Mouse (Mus musculus) limb, embryonic 14.5 days (tissue): Measurements from ENCODE around the gene Lrrc55. TPM values are rescaled to one million over a fixed set of nuclear protein-coding genes. Genes with fewer than 3 reads are reported as not detected.

Experiments used
- ATAC-seq: fragments of 200-750 bp; cut with Nextera tagmentation; 2 replicates; pipeline ENCODE4 v1.8.0; 2017; ENCODE audit warnings: low read depth, moderate number of reproducible peaks, moderate TSS enrichment; ENCODE audit not compliant: low FRiP score
- DNase-seq: peaks from one replicate; pipeline ENCODE4 v3.0.0-alpha.2; 2015; ENCODE audit warnings: low spot score
- H3K27ac ChIP-seq: fragments of 300-500 bp; sonication (generic); replicated peaks from 2 replicates; pipeline ENCODE4 v1.5.1; 2014; ENCODE audit warnings: low read depth, mild to moderate bottlenecking, low read length, moderate library complexity, mixed read lengths
- H3K27me3 ChIP-seq: fragments of 300-500 bp; sonication (generic); 2 replicates; pipeline ENCODE4 v1.6.1; 2014; ENCODE audit warnings: low read length, mixed read lengths; ENCODE audit not compliant: control insufficient read depth, insufficient read depth
- H3K36me3 ChIP-seq: fragments of 300-500 bp; sonication (generic); 2 replicates; pipeline ENCODE4 v1.6.1; 2014; ENCODE audit warnings: mild to moderate bottlenecking, low read length, moderate library complexity, mixed read lengths; ENCODE audit not compliant: control insufficient read depth, insufficient read depth
- H3K4me1 ChIP-seq: fragments of 300-500 bp; sonication (generic); 2 replicates; pipeline ENCODE4 v1.6.1; 2014; ENCODE audit warnings: antibody characterized with exemption, low read length, mixed read lengths; ENCODE audit not compliant: control insufficient read depth, insufficient read depth
- H3K4me2 ChIP-seq: fragments of 300-500 bp; sonication (generic); replicated peaks from 2 replicates; pipeline ENCODE4 v1.6.1; 2014; ENCODE audit warnings: low read depth, mild to moderate bottlenecking, low read length, moderate library complexity; ENCODE audit not compliant: severe bottlenecking
- H3K4me3 ChIP-seq: fragments of 300-500 bp; sonication (generic); replicated peaks from 2 replicates; pipeline ENCODE4 v1.5.1; 2014; ENCODE audit warnings: low read length
- H3K9ac ChIP-seq: fragments of 300-500 bp; sonication (generic); 2 replicates; pipeline ENCODE4 v1.6.1; 2014; ENCODE audit warnings: mild to moderate bottlenecking, low read depth, low read length, moderate library complexity; ENCODE audit not compliant: severe bottlenecking
- H3K9me3 ChIP-seq: fragments of 300-500 bp; sonication (generic); 2 replicates; pipeline ENCODE4 v1.6.1; 2016; ENCODE audit warnings: low read length; ENCODE audit not compliant: control insufficient read depth
- POLR2A ChIP-seq: fragments of 200-500 bp; IDR thresholded peaks from 2 replicates; pipeline ENCODE4 v1.8.0; 2012; ENCODE audit warnings: inconsistent platforms, mild to moderate bottlenecking, moderate library complexity, borderline replicate concordance; ENCODE audit not compliant: insufficient read depth, insufficient read length; ENCODE audit errors: extremely low read depth
- WGBS: fragments of 180-500 bp; shearing (Covaris S2); extraction: QIAGEN DNeasy Blood & Tissue Kit; methylation state at CpG from one replicate; pipeline ENCODE4 v1.1.7; 2014; 5-methylcytosine and 5-hydroxymethylcytosine counted together
- polyA plus RNA-seq, 2 experiments: library from polyadenylated mRNA; depleted of rRNA in 1 of 2; stranded (reverse) in 1 of 2; unstranded in 1 of 2; fragments of >200 nt; fragmentation: Nextera tagmentation in 1 of 2; extraction: Ambion mirVana in 1 of 2; gene quantifications; 2 replicates each; pipeline versions ENCODE4 v1.2.1 to v1.2.3; 2012 to 2014

Gene Lrrc55
- polyA plus RNA-seq, 2 experiments = 1.0 to 1.3 TPM

DNA sequence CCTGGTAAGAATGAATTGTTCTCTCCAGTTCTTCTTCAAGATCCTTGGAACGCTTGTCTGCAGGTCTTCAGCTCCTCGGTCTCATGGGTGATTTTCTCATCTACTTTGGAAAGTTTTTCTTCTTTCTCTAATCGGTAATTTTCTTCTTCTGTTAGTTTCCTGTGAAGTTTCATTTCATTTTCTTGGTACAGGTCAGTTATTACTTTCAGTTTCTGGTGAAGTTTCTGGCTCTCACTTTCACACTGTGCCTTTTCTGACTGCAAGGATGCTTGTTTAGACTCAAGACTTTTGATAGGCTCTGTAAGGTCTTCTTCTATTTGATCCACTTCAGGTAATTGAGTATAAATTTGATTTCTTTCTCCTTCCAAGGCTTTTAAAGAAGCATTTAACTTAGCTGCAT, 39.6 kb downstream of the Lrrc55 start:
- no peaks in the 10 kb centered on the region for H3K36me3 ChIP-seq
- no peak overlapping the region for H3K4me2 ChIP-seq
- H3K4me1 ChIP-seq = no peaks in the 10 kb centered on the region
- ATAC-seq (no peak), DNase-seq (no peak)
- H3K9me3 ChIP-seq = no peaks in the 10 kb centered on the region
- H3K27ac ChIP-seq = no peak overlapping the region
- no peaks in the 10 kb centered on the region for H3K27me3 ChIP-seq
- TF ChIP-seq POLR2A = no peak
- H3K4me3 ChIP-seq = no peak overlapping the region
- WGBS = 90% methylated on average over 3 of the region's 3 CpGs
- no peak overlapping the region for H3K9ac ChIP-seq

DNA sequence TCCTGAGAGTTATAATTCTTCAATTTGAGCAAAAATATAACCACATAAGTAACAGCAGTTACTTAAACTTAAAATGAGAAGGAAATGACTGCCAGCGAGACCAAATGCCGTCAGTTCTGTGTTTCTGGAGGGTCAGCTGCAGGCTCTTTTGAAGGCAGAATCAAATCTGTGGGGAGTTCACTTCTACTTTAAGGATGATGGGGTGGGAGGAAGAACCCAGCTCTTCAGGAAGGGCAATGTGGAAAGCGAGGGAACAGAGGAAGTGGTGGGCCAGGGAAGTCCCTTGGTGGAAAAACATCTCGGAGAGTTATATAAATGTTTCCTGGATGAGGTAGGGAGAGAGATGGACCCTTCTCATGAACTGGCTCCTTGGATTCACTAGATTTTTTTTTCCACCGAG, 40.9 kb downstream of the Lrrc55 start:
- Histone ChIP-seq H3K36me3 (no peaks in the 10 kb centered on the region), H3K4me2 (no peak overlapping the region), H3K9ac (no peak overlapping the region), H3K27me3 (no peaks in the 10 kb centered on the region), H3K9me3 (no peaks in the 10 kb centered on the region), H3K4me1 (no peaks in the 10 kb centered on the region), H3K27ac (no peak overlapping the region), H3K4me3 (no peak overlapping the region)
- no peak for DNase-seq
- TF ChIP-seq POLR2A = no peak
- ATAC-seq = no peak
- WGBS = 83% methylated on average over 5 of the region's 5 CpGs

DNA sequence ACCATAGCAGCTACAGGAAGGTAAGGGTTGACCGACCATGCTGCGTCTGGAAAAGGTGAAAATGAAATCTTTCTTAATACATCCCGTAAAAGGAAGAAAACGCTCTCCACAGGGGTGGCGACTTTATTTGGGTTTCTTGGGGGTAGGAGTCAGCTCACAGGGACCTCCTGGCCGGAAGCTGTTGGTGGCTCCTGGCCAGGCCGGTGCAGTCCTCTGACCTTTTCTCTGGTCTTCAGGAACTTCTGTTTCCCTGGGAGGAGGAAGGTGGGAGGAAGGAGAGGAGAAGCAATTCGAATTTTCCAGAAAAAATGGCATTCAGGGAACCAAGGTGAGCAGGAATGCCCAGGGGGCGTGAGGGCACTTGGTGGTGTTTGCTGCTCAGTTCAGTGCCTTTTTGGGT, 41.7 kb downstream of the Lrrc55 start:
- no peak for TF ChIP-seq POLR2A
- Histone ChIP-seq H3K4me1 (no peaks in the 10 kb centered on the region), H3K4me3 (no peak overlapping the region), H3K27me3 (no peaks in the 10 kb centered on the region), H3K27ac (no peak overlapping the region), H3K9me3 (no peaks in the 10 kb centered on the region), H3K36me3 (no peaks in the 10 kb centered on the region), H3K4me2 (no peak overlapping the region), H3K9ac (no peak overlapping the region)
- DNase-seq (no peak), ATAC-seq (no peak)
- 81% methylated on average over 9 of the region's 9 CpGs for WGBS

DNA sequence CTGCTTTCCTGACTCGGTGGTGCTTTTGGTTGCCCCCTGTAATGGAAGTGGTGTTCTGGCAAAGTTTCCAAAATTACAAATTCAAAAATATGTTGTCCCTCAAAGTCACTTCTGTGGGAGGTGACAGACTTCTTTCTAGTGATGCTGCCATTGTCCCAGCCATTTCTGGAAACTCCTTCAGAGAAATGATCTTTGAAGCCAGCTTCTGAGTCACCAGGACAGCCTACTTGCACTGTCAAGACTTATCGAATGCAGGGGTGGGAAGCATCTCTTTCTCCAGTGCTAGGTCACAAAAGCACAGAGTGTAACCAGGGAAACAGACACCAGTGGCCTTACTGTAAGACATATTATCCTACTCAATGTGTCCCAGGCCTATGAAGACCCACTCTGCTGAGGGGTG, 45.8 kb downstream of the Lrrc55 start:
- no peak overlapping the region for H3K27ac ChIP-seq
- no peak for TF ChIP-seq POLR2A
- H3K36me3 ChIP-seq = no peaks in the 10 kb centered on the region
- no peaks in the 10 kb centered on the region for H3K27me3 ChIP-seq
- no peaks in the 10 kb centered on the region for H3K9me3 ChIP-seq
- 93% methylated on average over 2 of the region's 2 CpGs for WGBS
- H3K4me2 ChIP-seq = no peak overlapping the region
- no peak for DNase-seq
- no peak for ATAC-seq
- H3K9ac ChIP-seq = no peak overlapping the region
- no peaks in the 10 kb centered on the region for H3K4me1 ChIP-seq
- no peak overlapping the region for H3K4me3 ChIP-seq

DNA sequence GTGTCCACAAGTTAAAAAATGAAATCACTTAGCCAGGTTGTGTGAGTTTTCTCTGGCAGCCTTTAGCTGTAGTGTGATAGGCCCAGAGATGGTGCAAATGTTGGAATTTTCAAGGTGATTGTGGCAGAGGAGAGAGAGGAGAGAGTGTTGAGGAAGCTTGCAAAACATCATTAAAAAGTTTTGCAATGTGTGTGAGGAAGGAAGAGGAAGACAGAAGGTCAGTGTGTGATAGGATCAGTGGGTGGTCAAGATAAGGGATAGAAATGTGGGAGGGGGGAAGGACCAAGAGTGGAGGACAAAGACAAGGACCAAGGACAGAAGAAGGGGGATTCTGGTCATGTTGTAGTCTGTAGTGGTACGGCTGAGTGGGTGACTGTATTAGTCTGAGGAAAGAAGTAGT, 46.6 kb downstream of the Lrrc55 start:
- Histone ChIP-seq H3K9ac (no peak overlapping the region), H3K9me3 (no peaks in the 10 kb centered on the region), H3K27ac (no peak overlapping the region), H3K4me3 (no peak overlapping the region), H3K4me2 (no peak overlapping the region), H3K36me3 (no peaks in the 10 kb centered on the region), H3K4me1 (no peaks in the 10 kb centered on the region), H3K27me3 (no peaks in the 10 kb centered on the region)
- ATAC-seq (no peak), DNase-seq (no peak)
- WGBS = 80% methylated on average over 1 of the region's 1 CpGs
- no peak for TF ChIP-seq POLR2A

DNA sequence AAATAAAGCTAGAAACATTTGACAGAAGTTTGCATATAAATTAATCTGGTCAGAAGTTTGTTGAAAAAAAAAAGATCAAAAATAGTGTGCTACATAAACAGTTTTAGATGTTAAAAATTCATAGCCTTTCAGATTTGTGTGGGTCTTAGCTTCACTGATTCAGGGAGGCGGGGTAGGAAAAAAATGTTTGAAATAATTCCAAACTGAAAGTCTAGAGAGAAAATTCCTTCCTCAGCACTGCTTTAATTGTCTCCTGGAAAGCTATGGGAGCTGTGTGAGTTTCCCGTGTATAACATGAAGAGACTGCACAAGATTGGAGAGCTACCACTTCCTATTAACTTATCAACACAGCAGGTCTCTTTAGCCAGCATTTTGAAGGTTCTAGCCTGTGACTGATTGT, 49.5 kb downstream of the Lrrc55 start:
- 80% methylated on average over 2 of the region's 2 CpGs for WGBS
- DNase-seq (no peak), ATAC-seq (no peak)
- TF ChIP-seq POLR2A = no peak
- Histone ChIP-seq H3K27me3 (no peaks in the 10 kb centered on the region), H3K9ac (no peak overlapping the region), H3K9me3 (no peaks in the 10 kb centered on the region), H3K4me3 (no peak overlapping the region), H3K4me1 (no peaks in the 10 kb centered on the region), H3K27ac (no peak overlapping the region), H3K4me2 (no peak overlapping the region), H3K36me3 (no peaks in the 10 kb centered on the region)
